Mouse (Mus musculus): ENCODE results near the gene Kif26b.

Kif26b gene

GRCm38 (mm10) chr1:178770626-178771362, 241.9 kb downstream of the Kif26b start:
- no peak for DNase-seq (ENCODE audit: extremely low spot score)

- DNase-seq (ENCODE audit: extremely low spot score) = no peak
These were observed 250.8 kb downstream of the Kif26b start for GRCm38 (mm10) chr1:178779742-178780141.

- no peak for DNase-seq (ENCODE audit: extremely low spot score)
These were observed 255.1 kb downstream of the Kif26b start for GRCm38 (mm10) chr1:178784043-178784442.

- DNase-seq (ENCODE audit: extremely low spot score) = no peak
These were observed 262.3 kb downstream of the Kif26b start for GRCm38 (mm10) chr1:178791266-178791665.

GRCm38 (mm10) chr1:178792726-178793125, 263.8 kb downstream of the Kif26b start:
- no peak for DNase-seq (ENCODE audit: extremely low spot score)

- no peak for DNase-seq (ENCODE audit: extremely low spot score)
These were observed 265.9 kb downstream of the Kif26b start for GRCm38 (mm10) chr1:178794866-178795265.

GRCm38 (mm10) chr1:178797388-178797787, 268.5 kb downstream of the Kif26b start:
- no peak for DNase-seq (ENCODE audit: extremely low spot score)

- DNase-seq (ENCODE audit: extremely low spot score) = peak; percentile 42
These were observed 269.4 kb downstream of the Kif26b start for GRCm38 (mm10) chr1:178798333-178798732.

- no peak for DNase-seq (ENCODE audit: extremely low spot score)
These were observed 270.0 kb downstream of the Kif26b start for GRCm38 (mm10) chr1:178798886-178799285.

- DNase-seq (ENCODE audit: extremely low spot score) = peak; percentile 19
These were observed 271.1 kb downstream of the Kif26b start for GRCm38 (mm10) chr1:178799836-178800552.

- no peak for DNase-seq (ENCODE audit: extremely low spot score)
These were observed 274.2 kb downstream of the Kif26b start for GRCm38 (mm10) chr1:178803155-178803554.

GRCm38 (mm10) chr1:178817476-178817875, 288.6 kb downstream of the Kif26b start:
- DNase-seq (ENCODE audit: extremely low spot score) = no peak

GRCm38 (mm10) chr1:178819060-178819459, 290.1 kb downstream of the Kif26b start:
- DNase-seq (ENCODE audit: extremely low spot score) = no peak

GRCm38 (mm10) chr1:178820079-178820478, 291.2 kb downstream of the Kif26b start:
- DNase-seq (ENCODE audit: extremely low spot score) = no peak

GRCm38 (mm10) chr1:178820556-178821435, 291.9 kb downstream of the Kif26b start:
- no peak for DNase-seq (ENCODE audit: extremely low spot score)

- no peak for DNase-seq (ENCODE audit: extremely low spot score)
These were observed 295.9 kb downstream of the Kif26b start for GRCm38 (mm10) chr1:178824871-178825270.

GRCm38 (mm10) chr1:178827223-178827622, 298.3 kb downstream of the Kif26b start:
- DNase-seq (ENCODE audit: extremely low spot score) = no peak

GRCm38 (mm10) chr1:178829456-178829855, 300.5 kb downstream of the Kif26b start:
- DNase-seq (ENCODE audit: extremely low spot score) = no peak

GRCm38 (mm10) chr1:178832571-178832970, 303.6 kb downstream of the Kif26b start:
- DNase-seq (ENCODE audit: extremely low spot score) = no peak

GRCm38 (mm10) chr1:178835805-178836204, 306.9 kb downstream of the Kif26b start:
- no peak for DNase-seq (ENCODE audit: extremely low spot score)

GRCm38 (mm10) chr1:178836998-178837397, 308.1 kb downstream of the Kif26b start:
- no peak for DNase-seq (ENCODE audit: extremely low spot score)

GRCm38 (mm10) chr1:178838696-178839320, 309.9 kb downstream of the Kif26b start:
- DNase-seq (ENCODE audit: extremely low spot score) = no peak
